Mouse (Mus musculus): ENCODE measurements at regions not wholly inside any gene's neighbourhood (a gene's known extent, or its start where the extent isn't known, plus 50 kb on each side); places are given as distances from the start of the nearest gene placed in this dataset.

- no peak for DNase-seq
Measured at GRCm38 (mm10) chr3:41412698-41413097, 142.8 kb upstream of the Jade1 start.

DNA sequence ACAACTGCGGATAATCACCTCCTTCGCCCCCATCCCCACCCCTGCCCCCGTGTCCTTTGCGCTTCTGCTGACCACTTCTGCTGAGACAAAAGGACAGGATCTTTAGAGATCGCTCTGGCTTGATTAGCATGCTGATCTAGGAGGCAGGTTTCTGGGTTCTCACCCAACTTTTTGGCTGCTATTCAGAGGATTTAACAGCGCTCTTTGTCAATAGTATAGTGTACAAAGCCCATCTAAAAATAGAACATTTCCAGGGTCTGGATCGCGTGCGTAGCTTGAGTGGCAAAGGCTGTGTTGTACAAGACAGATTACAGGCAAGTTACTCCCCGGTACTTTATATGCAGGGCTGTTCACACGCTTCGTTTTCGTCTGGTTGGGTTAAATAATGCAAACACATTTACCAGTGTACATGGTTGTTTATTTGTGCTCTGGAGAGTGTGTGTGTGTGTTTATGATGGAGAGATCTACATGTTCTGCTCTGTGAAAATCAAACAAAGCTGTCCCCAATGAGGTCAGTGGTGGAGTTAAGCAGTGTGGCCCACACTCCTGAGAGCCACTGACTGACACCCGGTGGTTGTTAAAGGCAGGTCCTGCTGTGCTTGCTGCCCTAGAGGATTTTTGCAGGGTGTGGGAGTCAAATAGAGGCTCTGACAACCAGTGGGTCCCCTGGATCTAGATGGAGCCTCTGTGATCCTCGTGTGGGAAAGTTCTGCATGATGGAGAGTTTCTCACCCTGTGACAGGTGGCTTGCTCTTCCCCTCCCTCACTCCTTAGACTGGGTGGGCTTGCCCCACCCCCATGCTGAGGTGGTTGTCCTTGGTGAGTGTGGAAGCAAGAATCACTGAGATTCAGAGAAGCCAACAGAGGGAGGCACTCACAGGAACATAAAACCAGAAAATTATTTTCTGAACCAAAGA, 146.5 kb upstream of the Jade1 start:
- no peak for DNase-seq

DNA sequence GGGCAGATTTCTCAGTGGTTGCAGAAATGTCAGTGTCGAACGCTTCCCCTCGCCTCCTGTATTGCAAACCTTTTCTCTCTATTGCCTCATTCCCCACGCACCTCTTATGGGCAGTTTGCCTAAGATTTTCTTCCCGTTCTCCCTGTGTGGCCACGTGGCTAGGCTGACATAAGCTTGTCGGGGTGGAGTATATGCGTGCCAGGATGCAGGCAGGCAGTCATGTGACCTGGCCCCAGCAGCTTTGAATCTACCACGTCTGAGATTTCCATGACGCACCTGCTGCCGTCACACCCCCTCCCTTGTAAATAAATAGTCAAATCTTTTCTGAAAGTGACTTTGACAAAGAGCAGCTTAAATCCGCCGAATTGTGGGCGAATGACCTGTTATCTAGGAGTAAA, 147.1 kb upstream of the Jade1 start:
- DNase-seq, result peak; percentile 42

GRCm38 (mm10) chr3:41407988-41408387, 147.5 kb upstream of the Jade1 start:
- DNase-seq, result no peak

GRCm38 (mm10) chr3:41407520-41407919, 148.0 kb upstream of the Jade1 start:
- no peak for DNase-seq

GRCm38 (mm10) chr3:41401881-41402280, 153.7 kb upstream of the Jade1 start:
- no peak for DNase-seq

GRCm38 (mm10) chr3:41389868-41390267, 165.7 kb upstream of the Jade1 start:
- no peak for DNase-seq

GRCm38 (mm10) chr3:41387469-41388212, 167.9 kb upstream of the Jade1 start:
- no peak for DNase-seq

- DNase-seq, result no peak
Measured at GRCm38 (mm10) chr3:41386299-41386698, 169.2 kb upstream of the Jade1 start.

DNA sequence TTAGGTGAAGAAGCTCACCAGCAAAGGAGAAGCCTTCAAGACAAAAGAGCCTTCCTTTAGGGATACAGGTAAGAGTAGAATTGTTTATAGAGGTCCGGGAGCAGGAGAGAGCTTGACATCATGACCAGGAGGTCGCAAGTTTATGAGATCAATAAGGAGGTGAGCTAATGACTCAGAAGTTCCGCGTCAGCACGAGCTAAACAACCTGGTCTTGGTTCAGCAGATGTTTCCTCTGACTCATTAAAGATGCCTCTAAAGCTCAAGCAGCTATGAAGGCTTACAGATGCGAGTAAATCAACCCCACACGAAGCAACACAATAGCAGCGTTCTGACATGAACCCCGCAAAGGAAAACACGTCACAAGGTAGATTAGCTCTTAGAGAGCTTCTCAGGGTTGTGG, 171.1 kb upstream of the Jade1 start:
- no peak for DNase-seq

GRCm38 (mm10) chr3:41378576-41378975, 177.0 kb upstream of the Jade1 start:
- DNase-seq, result no peak

- peak; percentile 38 for DNase-seq
Measured at GRCm38 (mm10) chr3:41377826-41378406, 177.6 kb upstream of the Jade1 start.

DNA sequence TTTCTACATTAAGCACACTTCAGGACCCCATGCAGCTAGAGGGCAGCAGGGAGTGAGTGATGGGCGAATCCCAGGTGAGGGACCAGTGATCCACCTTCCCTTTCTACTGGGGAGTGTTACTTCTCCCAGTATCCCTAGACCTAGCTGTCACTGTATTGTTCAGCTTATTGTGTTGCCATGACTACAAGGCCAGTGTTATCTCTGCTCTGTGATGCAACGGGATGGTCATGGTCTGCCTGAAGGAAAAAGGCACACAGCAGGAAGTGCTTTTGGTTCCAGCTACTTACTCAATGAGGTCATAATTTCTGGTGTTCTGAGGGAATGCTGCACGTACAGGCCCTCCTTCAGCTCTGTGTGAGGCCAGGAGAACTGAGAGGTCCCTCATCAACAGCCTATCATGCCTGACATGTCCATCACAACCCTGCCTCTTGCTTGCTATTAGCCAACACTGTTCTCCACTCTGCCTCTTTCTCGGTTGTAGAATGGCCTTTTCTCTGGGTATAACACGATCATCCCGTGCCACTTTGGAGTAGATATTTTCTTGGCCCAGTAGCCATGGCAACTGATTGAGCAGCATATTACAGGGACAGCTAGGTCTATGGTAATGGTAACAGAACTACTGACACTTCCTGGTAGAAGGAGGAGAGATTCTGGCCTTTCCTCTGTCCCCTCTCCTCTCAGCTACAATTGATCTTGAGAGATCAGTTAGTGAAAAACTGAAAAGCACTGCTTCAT, 178.5 kb upstream of the Jade1 start:
- no peak for DNase-seq

DNA sequence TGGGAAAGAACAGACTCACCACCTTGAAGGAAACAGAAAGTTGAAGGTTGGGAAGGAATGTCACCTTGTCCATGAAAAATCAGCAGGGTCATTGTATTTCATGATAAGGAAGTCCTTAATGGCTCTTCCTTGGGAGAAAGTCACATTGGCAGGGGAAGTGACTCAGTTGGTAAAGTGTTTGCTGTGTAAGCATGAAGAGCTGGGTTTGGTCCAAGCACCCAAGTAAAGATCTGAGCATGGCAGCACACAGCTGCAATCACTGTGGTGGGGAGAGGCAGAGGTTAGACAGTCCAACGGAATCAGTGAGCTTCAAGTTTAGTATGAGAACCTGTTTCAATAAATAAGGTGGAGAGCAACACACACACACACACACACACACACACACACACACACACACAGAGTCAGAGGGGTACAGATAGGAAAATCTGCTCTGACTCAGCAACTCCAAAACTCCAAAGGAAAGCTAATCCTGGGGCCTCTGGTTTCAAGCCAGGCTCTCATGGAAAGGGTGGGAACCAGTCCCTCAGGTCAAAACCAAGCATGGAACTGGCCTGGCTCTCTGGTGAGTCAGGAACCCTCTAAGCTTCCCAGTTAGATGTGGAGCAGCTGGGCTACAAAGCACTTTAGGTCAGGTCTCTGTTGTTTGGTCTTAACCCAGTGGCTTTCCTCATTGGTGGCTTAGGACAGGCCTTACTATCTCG, 180.2 kb upstream of the Jade1 start:
- DNase-seq, result no peak

- DNase-seq, result no peak
Measured at GRCm38 (mm10) chr3:41373198-41373597, 182.3 kb upstream of the Jade1 start.

GRCm38 (mm10) chr3:41368351-41369101, 187.0 kb upstream of the Jade1 start:
- no peak for DNase-seq

DNA sequence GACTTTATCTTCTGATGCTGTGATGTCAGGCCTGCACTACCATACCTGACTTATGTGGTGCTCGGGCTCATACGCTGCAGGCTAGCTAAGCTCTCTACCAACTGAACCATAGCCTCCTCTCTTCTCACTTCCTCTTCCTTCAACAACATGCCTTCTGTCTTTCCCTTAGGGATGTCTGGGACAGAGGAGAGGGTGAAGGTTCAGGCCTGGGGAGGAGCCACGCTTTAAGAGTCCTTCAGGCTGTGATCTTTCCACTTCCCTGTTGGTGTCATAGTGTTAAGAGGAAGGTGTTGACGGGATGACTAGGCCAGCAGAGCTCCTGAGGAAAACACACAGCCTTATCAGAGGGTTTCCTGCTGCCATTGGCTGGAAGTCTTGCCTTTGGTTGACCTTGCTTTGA, 188.8 kb upstream of the Jade1 start:
- DNase-seq, result no peak

DNA sequence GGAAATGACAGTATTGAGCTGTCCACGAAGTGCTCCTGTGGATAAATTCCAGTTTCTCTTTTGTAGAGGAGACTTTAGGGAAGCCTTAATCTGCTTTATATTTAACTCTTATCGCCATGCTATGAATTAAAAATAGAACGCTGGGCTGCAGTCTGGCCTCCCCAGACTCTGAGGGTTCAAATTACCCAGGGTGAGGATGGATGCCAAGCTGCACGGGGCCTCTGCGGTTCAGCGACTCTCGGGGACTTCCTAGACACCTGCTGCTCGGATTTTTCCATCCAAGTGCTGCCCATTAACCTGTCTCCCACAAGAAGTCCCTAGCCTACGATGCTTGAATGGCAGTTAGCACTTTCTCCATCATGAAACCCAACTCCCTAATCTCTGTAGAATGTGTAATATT, 189.3 kb upstream of the Jade1 start:
- no peak for DNase-seq

DNA sequence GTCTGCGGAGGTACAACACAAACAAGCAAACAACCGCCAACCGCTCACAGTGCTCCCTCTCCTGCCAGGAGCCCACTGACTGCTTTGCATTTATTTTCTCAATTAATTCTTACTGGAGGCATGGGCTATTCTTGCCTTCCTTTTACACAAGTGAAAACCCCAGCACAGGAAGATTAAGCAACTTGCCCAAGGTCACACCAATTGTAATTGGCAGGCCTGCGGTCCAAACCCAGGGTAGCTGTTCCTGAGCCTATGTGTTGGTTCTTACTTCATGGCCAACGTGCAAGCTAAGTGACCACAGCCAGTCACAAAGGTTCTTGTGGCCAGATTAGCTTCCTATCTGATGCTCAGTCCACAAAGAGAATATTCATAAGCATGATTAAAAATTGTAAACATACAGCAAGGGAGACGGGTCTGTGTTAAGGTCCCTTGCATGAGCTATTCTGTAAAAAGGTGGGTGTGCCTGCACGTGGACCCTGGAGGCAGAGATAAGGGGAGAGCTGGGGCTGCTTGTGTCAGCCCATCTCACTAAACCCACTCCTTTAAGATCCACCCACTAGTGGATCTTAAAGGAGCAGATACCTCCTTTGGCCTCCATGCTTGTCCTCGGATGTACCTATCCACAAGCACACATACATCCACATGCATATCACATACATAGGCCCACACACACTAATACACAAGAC, 190.2 kb upstream of the Jade1 start:
- DNase-seq, result no peak

DNA sequence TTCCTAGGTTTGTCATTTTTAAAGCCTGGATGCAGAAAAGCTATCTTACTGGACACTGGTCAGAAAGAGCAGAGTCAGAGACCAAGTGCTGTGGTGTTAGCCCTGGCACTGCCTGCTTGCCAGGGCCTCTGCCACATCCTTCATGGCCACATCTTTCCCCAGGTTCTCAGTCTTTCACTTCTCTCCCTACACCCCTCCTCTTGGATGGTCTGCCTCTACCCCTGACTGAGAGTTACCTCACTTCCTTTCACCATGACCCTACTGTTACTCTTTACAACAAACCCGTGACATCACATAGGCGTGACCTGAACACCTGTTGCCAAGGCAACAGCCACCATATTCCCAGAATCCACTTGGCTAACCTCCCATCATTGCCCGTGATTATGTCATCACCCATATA, 191.6 kb upstream of the Jade1 start:
- no peak for DNase-seq

- no peak for DNase-seq
Measured at GRCm38 (mm10) chr3:41360231-41360630, 195.3 kb upstream of the Jade1 start.
